Mouse (Mus musculus): ENCODE results near the gene Mmp11.

DNA sequence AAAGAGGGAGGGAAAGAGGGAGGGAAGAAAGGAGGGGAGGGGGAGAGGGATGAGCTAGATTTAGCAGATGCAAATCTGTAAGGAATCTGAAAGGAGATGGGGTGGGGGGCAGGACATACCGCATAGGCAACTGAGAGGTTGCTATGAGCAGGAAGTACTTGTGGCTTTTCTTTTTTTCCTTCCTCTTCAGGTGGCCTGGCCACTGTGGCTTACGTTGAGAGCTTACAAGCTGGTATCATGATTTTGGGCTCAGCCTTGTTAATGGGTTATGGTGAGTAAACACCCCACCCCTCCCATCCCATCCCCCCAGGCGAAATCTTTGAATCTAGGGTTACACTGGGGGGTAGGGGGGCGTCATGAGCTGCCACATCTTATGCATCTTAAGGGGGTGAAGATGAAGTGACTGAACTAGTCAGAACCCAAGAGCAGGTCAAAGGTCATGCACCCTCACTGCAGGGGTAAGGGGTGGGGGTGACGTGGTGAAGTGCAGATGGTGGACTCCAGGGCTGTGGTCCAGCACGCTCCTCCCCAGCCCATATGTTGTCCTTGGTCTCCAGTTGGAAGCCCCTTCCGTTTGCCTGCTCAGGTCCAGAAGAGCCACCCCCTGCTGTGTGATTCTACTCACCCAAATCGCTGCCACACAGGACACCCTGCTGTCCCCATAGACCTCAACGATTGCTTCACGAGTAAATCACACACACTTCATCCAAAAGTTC is 42.0 kb upstream of the Mmp11 start:
- TF ChIP-seq CTCF (IDR thresholded peaks at IDR 0.05; ENCODE audit: low read depth) (no peak), EP300 (IDR thresholded peaks at IDR 0.05; ENCODE audit: low read depth) (no peak)

Data from heart, postnatal 0 days (tissue).